Mouse (Mus musculus) lung, postnatal 0 days (tissue): ENCODE data around the gene Ccl5. TPM values are rescaled to one million over a fixed set of nuclear protein-coding genes. Genes with fewer than 3 reads are reported as not detected.

Experiments used
- ATAC-seq: fragments of 200-750 bp; cut with Nextera tagmentation; 2 replicates; pipeline ENCODE4 v1.8.0; 2017; ENCODE audit warnings: moderate library complexity
- DNase-seq: peaks from one replicate; pipeline ENCODE4 v3.0.0-alpha.2; 2016; ENCODE audit warnings: low spot score
- H3K27ac ChIP-seq: fragments of 300-500 bp; sonication (generic); 2 replicates; pipeline ENCODE4 v1.5.1; 2014; ENCODE audit warnings: antibody characterized with exemption, mild to moderate bottlenecking, low read length, mixed read lengths
- H3K27me3 ChIP-seq: fragments of 300-500 bp; sonication (generic); replicated peaks from 2 replicates; pipeline ENCODE4 v1.6.1; 2014; ENCODE audit warnings: low read length, mixed read lengths; ENCODE audit not compliant: insufficient read depth
- H3K36me3 ChIP-seq: fragments of 300-500 bp; sonication (generic); 2 replicates; pipeline ENCODE4 v1.6.1; 2014; ENCODE audit warnings: low read length, mixed read lengths; ENCODE audit not compliant: insufficient read depth
- H3K4me1 ChIP-seq: fragments of 300-500 bp; sonication (generic); 2 replicates; pipeline ENCODE4 v1.6.1; 2014; ENCODE audit warnings: antibody characterized with exemption, low read depth, low read length, mixed read lengths; ENCODE audit not compliant: insufficient read depth
- H3K4me2 ChIP-seq: fragments of 300-500 bp; sonication (generic); replicated peaks from 2 replicates; pipeline ENCODE4 v1.6.1; 2014; ENCODE audit warnings: low read depth, mild to moderate bottlenecking, low read length, moderate library complexity, mixed read lengths
- H3K4me3 ChIP-seq: fragments of 300-500 bp; sonication (generic); 2 replicates; pipeline ENCODE4 v1.5.1; 2014; ENCODE audit warnings: low read depth, low read length
- H3K9ac ChIP-seq: fragments of 300-500 bp; sonication (generic); replicated peaks from 2 replicates; pipeline ENCODE4 v1.6.1; 2014; ENCODE audit warnings: low read depth, mild to moderate bottlenecking
- H3K9me3 ChIP-seq: fragments of 300-500 bp; sonication (generic); 2 replicates; pipeline ENCODE4 v1.6.1; 2016; ENCODE audit warnings: low read length, mixed read lengths
- CTCF ChIP-seq: IDR thresholded peaks from 2 replicates; pipeline ENCODE4 v1.5.1; 2016; ENCODE audit warnings: antibody characterized with exemption, mild to moderate bottlenecking
- EP300 ChIP-seq: IDR thresholded peaks from 2 replicates; pipeline ENCODE4 v1.6.1; 2016; ENCODE audit warnings: antibody characterized with exemption, mild to moderate bottlenecking, control low read depth
- WGBS: fragments of 180-500 bp; shearing (Covaris S2); extraction: QIAGEN DNeasy Blood & Tissue Kit; methylation state at CpG from one replicate; pipeline ENCODE4 v1.1.7; 2014; 5-methylcytosine and 5-hydroxymethylcytosine counted together
- polyA plus RNA-seq: library from polyadenylated mRNA; unstranded; fragments of >200 nt; fragmentation: Nextera tagmentation; extraction: Ambion mirVana; gene quantifications from 2 replicates; pipeline ENCODE4 v1.2.1, GENCODE M21; 2015

The Ccl5 gene
- polyA plus RNA-seq, 1 experiment from 2014 or later: 3.3 TPM

GRCm38 (mm10) chr11:83517153-83517552 lies 13.2 kb downstream of the Ccl5 start:
- H3K4me2 ChIP-seq: no peak overlapping the region
- ATAC-seq (no peak), DNase-seq (no peak)
- no peaks in the 10 kb centered on the region for H3K27me3 ChIP-seq
- no peaks in the 10 kb centered on the region for H3K9me3 ChIP-seq
- no peaks in the 10 kb centered on the region for H3K36me3 ChIP-seq
- no peak overlapping the region for H3K9ac ChIP-seq
- no peak overlapping the region for H3K4me3 ChIP-seq
- TF ChIP-seq CTCF: no peak
- TF ChIP-seq EP300: no peak
- no peaks in the 10 kb centered on the region for H3K4me1 ChIP-seq
- H3K27ac ChIP-seq: no peak overlapping the region

DNA sequence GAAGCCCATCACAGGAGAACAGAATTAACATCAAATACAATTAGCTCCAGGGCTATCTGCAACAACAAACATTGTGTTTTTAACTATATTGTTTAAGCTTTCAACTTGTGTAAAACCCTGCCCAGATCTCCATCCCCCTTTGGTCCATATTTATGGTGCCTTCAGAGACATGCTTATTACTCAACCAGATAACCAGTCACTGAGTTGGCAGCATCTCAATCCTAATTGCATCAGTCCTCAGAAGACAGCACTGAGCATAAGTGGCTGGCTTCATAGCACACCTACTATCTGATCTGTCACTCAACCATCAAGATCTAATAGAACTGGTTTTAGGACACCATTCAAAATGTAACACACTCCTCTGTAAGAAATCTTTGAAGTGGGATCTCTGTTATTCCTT lies 20.8 kb downstream of the Ccl5 start:
- DNase-seq: no peak
- no peak for TF ChIP-seq CTCF
- no peak for TF ChIP-seq EP300
- no peak overlapping the region for H3K4me2 ChIP-seq
- H3K9me3 ChIP-seq: no peaks in the 10 kb centered on the region
- no peak overlapping the region for H3K4me3 ChIP-seq
- no peaks in the 10 kb centered on the region for H3K4me1 ChIP-seq
- no peak overlapping the region for H3K27ac ChIP-seq
- peaks cover 17% of the 10 kb centered on the region for H3K36me3 ChIP-seq
- H3K9ac ChIP-seq: no peak overlapping the region
- no peak for ATAC-seq
- H3K27me3 ChIP-seq: no peaks in the 10 kb centered on the region

DNA sequence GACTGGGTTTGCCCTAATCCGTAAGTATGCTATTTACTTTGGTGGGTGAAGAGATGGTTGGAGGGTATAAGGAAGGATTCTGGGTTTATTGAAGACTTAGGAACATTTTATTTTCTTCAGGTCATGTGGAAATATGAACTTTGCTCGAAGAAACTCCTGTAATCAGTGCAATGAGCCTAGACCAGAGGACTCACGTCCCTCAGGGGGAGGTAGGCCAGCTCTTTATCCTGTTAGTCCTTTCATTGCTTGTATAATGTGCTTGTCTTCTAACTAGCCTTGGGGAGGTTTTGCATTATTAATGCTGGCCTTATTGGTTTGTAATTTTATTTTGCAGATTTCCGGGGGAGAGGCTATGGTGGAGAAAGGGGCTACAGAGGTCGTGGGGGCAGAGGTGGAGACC lies 26.0 kb downstream of the Ccl5 start:
- Histone ChIP-seq H3K27ac (no peak overlapping the region), H3K4me2 (no peak overlapping the region), H3K9me3 (no peaks in the 10 kb centered on the region), H3K4me3 (no peak overlapping the region), H3K27me3 (no peaks in the 10 kb centered on the region), H3K36me3 (peaks cover 37% of the 10 kb centered on the region), H3K9ac (no peak overlapping the region), H3K4me1 (no peaks in the 10 kb centered on the region)
- ATAC-seq: no peak
- WGBS: 95% methylated on average over 5 of the region's 5 CpGs
- no peak for DNase-seq
- TF ChIP-seq CTCF (no peak), EP300 (no peak)

DNA sequence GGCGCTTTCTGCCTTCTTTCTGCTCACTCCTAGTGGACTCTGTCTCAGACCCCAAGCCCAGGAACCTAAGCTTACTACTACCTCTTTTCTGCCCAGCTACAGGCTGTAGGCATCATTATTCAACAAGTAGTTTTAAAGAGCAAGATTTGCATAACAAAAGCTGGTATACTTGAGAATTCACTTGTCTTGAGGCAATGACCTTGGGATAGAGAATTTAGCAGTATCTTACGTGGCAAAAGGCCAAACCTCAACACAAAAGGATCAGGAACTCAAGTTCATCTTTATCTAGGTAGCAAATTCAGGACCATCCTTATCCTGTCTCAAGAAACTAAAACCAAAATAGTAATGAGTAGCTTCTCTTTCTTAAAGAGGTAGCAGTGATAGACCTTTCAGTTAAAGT lies 34.7 kb downstream of the Ccl5 start:
- Histone ChIP-seq H3K4me1 (no peaks in the 10 kb centered on the region), H3K27ac (no peak overlapping the region), H3K36me3 (peaks cover 10% of the 10 kb centered on the region; the same call in 1 of the 2 replicates), H3K27me3 (no peaks in the 10 kb centered on the region), H3K9me3 (no peaks in the 10 kb centered on the region), H3K4me3 (no peak overlapping the region), H3K4me2 (no peak overlapping the region), H3K9ac (no peak overlapping the region)
- 85% methylated on average over 2 of the region's 2 CpGs for WGBS
- DNase-seq (no peak), ATAC-seq (no peak)
- no peak for TF ChIP-seq EP300
- no peak for TF ChIP-seq CTCF

DNA sequence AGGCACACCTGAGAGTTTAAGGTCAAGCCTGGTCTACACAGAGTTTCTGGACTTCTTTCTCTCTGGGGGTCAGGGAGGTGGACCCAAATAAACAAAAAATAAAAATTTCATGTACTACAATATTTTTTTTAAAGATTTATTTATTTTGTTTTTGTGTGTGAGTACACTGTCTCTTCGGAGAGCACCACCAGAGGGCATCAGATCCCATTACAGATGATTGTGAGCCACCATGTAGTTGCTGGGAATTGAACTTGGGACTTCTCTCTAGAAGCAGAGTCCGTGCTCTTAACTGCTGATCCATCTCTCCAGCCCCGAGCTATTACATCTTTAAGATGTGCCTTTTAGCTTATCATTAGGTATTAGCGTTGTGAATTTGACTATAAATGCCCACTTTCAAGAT lies 38.8 kb downstream of the Ccl5 start:
- ATAC-seq (no peak), DNase-seq (no peak)
- no peaks in the 10 kb centered on the region for H3K36me3 ChIP-seq
- H3K9ac ChIP-seq: no peak overlapping the region
- H3K4me1 ChIP-seq: no peaks in the 10 kb centered on the region
- H3K27ac ChIP-seq: no peak overlapping the region
- H3K4me2 ChIP-seq: no peak overlapping the region
- no peaks in the 10 kb centered on the region for H3K27me3 ChIP-seq
- WGBS: 82% methylated on average over 4 of the region's 4 CpGs
- TF ChIP-seq CTCF: peak; percentile 43
- TF ChIP-seq EP300: no peak
- H3K9me3 ChIP-seq: no peaks in the 10 kb centered on the region
- no peak overlapping the region for H3K4me3 ChIP-seq

Other genes with a start within 250 kb of the Ccl5 start
- gene Slfn14, start 243.8 kb downstream of the Ccl5 start, polyA plus RNA-seq: 0.75 and 1.3 TPM in 2 replicates
- gene Ap2b1, start 231.5 kb downstream of the Ccl5 start, polyA plus RNA-seq: 26.5 and 30.9 TPM in 2 replicates
- 9.0 and 9.5 TPM in 2 replicates for gene Pex12, start 227.9 kb downstream of the Ccl5 start, polyA plus RNA-seq
- 0.80 and 1.2 TPM in 2 replicates for gene Rasl10b, start 121.4 kb downstream of the Ccl5 start, polyA plus RNA-seq
- 1.8 and 2.2 TPM in 2 replicates for gene Gas2l2, start 101.1 kb downstream of the Ccl5 start, polyA plus RNA-seq
- 0.23 and 0.54 TPM in 2 replicates for gene 1700020L24Rik, start 92.8 kb downstream of the Ccl5 start, polyA plus RNA-seq
- 4.2 and 5.1 TPM in 2 replicates for gene Mmp28, start 67.4 kb downstream of the Ccl5 start, polyA plus RNA-seq
- gene Taf15, start 57.4 kb downstream of the Ccl5 start, polyA plus RNA-seq: 3.2 and 4.4 TPM in 2 replicates
- not detected in 2 replicates for gene Heatr9, start 8.3 kb downstream of the Ccl5 start, polyA plus RNA-seq
- 29.8 and 36.6 TPM in 2 replicates for gene Ccl9, start 48.1 kb upstream of the Ccl5 start, polyA plus RNA-seq
- 413 and 421 TPM in 2 replicates for gene Ccl6, start 62.6 kb upstream of the Ccl5 start, polyA plus RNA-seq
- gene Rpl9-ps1, start 115.1 kb upstream of the Ccl5 start, polyA plus RNA-seq: not detected in 2 replicates
- 3.6 and 11.2 TPM in 2 replicates for gene Ccl3, start 118.8 kb upstream of the Ccl5 start, polyA plus RNA-seq
- gene Ccl4, start 132.1 kb upstream of the Ccl5 start, polyA plus RNA-seq: 1.7 and 15.8 TPM in 2 replicates
- gene Wfdc17, start 173.5 kb upstream of the Ccl5 start, polyA plus RNA-seq: 27.1 and 33.5 TPM in 2 replicates
- 11.4 TPM in 1 of 2 replicates, not detected in the other for gene Wfdc18, start 178.5 kb upstream of the Ccl5 start, polyA plus RNA-seq
- 13.8 and 16.6 TPM in 2 replicates for gene Wfdc21, start 216.4 kb upstream of the Ccl5 start, polyA plus RNA-seq
- gene Heatr6, start 223.2 kb upstream of the Ccl5 start, polyA plus RNA-seq: 11.8 and 13.7 TPM in 2 replicates